Mouse (Mus musculus): ENCODE data around the gene Zfp454.

Gene Zfp454

DNA sequence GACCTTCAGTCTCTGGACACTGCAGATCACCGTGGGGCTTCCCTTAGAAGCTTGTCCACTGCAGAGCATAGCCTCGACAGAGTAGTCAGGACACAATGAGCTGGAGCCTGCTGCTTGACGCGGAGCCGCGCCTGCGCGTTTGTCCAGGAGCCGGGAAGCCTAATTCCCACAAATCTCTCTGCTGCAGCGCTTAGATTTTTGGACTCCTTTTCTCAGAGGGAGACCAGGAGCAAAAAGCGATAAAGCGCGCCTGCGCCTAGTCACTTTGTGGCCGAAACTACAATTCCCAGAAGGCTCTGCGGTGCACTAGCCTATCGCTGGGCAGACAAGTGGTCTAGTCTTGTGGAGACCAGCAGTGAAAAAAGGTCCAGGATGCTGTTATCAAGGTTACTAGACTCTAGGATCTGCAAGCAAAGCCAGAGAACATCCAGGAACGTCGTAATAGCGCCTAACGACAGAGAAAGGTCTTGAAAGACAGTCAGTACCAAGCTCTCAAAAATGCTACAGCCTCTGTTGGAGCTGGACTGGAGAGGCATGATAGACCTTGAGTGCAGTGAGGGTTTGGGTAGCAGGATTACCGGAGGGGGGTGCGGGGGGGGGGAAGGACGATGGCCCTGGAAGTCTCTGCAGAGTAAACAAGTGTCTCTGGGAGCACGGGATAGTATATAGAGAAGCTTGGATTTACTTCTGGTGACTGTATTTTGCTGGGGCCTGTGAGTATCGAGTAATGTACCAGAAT is at the start of gene Zfp454:
Gene Zfp454 (minus strand): TSS at position 262 of the 739 bp plus-strand sequence.
- peak; percentile 89 for DNase-seq (ENCODE audit: inconsistent ontology term)

DNA sequence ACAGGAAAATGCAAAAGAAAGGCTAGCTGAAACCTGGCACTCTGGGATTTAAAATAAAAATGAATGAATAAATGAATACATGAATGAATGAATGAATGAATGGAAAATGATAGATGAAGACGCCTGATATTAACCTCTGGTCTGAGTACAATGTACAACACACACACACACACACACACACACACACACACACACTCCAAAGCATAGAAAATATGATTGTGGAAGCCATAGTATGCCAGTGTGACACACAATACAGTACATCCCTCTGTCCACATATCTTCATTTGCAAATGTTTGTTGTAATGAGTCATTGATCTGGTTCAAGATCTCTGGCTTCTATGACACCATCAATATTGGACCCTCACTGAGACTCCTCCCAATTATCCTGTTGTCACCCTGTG is 44.6 kb upstream of the Zfp454 start:
- no peak for DNase-seq (ENCODE audit: inconsistent ontology term)

DNA sequence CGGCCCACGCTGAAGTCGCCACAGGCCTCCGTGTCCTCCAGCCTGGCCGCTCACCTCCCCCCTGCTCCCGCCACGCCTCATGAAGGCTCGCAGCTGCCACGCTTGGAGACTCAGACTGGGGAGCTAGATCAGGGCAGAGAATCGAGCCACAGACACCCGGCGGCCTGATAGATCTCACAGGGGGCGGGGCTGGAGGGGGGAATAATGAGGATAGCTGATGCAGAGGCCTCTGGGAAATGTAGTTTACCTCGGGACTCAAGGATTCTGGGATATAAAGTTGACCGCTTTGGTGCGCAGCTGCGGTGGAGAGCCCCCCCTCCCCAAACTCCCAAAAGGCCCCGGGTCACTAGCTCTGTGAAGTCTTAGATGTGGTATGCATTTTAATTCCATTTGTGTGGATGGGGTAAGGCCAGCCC is 44.0 kb upstream of the Zfp454 start, which contains the start of gene Zfp354b:
Gene Zfp354b (minus strand): TSS at position 183 of the 416 bp plus-strand sequence.
- DNase-seq (ENCODE audit: inconsistent ontology term), result peak; percentile 97

DNA sequence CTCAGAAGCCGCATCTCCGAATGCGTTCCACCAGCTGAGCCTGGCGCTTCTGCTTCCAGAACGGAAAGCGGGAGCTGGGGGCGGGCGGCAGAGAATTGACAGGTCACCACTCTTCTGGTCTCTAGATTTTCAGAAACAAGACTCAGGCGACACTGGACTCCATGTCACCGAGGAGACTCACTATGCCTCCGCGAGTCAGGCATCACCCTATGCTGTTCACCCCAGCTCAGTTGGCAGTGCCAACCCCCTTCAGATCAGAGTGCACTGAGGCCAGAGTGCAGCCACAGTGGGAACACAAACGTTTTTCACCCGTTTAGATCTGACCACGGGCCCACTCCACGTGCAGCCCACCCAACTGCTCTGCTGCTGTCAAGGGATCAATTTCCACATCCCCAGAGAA is 43.6 kb upstream of the Zfp454 start:
- DNase-seq (ENCODE audit: inconsistent ontology term), result no peak

DNA sequence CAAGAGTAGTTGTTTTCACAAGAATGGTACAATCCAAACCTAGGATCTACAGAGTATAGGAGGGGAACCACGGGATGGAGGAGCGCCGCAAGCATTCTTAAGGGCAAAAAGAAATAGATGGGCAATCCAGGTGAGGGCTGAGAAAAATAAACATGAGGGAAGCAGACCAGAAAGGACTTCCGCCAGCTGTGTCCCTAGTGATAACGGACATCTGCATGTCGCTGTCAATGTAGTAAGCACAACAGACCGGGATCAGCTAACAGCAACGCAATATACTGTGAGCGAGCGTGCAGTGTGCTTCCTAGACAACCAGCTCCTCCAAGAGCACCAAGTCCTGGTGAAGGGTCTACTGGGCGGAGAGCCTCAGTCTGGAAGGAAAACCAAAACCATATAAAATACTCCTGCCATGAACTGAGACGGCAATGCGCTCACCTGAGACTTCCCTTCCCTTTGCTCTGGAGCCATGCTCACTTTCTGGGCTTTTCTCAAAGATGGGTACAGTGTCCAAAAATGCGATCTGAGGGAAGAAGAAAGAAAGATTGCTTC is 43.1 kb upstream of the Zfp454 start:
- no peak for DNase-seq (ENCODE audit: inconsistent ontology term)

DNA sequence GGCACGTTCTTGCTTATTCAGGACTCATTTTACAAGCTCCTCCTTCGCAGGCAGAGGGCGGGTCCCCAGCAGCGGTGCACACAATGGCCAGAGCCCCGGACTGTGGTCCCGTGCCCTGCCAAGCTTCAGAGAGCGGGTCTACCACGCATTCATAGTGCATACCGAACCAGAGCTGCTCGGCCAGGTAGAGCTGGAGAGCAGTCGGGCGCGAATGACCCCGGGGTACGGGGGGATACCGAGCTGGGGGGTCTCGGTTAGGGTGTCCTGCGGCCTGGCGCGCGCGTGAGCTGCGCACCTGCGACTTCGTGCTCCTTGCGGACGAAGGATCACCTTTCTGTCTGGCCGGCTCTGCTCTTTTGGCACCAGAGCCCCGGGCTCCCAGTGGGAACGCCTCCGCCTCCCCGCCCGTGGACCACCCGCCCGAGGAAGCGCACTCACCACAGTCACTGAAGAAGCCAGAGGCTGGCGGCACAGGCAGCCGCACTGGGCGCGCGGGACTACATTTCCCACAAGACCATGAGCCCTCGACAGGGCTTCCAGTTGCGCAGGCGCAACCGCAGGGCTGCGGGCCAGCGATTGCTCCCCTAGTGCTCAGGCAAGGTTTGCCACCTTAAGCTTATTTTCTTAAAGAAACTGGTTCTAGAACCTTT is 28.3 kb upstream of the Zfp454 start, which contains the start of gene Zfp2:
Gene Zfp2 (minus strand): TSS at position 495 of the 650 bp plus-strand sequence.
- peak; percentile 90 for DNase-seq (ENCODE audit: inconsistent ontology term)

DNA sequence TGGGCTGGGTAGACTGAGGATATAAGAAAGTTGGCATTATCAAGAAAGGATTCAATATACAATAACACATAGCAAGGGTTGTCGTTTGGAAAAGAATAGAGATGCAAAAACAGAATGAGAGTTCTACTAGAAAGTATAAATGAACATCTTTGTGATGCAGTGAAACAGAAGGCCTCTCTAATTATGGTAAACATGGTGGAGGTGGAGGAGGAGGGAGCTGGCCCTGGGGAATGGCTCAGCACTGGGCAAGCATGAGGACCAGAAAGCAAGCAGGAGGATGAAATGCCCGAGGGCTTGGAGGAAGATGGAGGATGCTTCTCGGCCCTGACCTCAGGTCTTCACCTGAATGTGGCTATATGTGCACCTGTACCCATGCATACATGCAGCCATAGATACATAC is 27.0 kb upstream of the Zfp454 start:
- no peak for DNase-seq (ENCODE audit: inconsistent ontology term)

DNA sequence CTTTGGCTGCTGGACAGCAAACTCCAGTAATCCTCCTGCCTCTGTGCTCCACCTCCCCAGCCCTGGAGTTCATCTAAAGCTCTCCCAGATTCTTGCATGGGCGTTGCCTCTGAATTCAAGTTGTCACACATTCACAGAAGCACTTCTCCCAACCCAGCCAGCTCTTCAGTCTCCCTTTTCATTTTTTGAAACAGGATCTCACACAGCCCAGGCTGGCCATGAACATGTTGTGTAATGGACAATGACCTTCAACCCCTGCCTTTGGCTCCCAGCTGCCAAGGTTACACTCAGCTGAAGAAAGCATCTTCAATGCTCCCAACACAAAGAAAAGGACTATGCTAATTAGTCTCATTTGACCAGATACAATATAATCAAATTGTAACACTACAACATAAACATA is 25.9 kb upstream of the Zfp454 start:
- no peak for DNase-seq (ENCODE audit: inconsistent ontology term)

DNA sequence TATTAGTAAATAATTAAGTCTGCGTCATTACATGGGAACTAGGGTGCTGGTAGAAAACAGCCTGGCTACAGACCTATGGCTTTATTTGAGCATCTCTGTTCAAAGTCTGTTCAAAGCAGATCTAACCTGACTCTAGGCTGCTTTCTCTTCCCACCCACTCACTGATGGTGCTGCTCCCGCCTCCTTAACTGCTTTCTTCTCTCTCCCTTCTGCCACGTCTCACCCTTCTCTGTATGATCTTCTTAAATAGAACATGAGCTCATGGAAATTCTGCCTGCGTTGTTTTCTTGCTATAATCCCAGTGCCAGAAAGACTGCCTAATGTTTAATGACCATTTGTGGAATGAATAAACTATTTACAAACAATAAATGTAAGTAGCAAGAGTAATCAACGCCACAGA is 20.7 kb upstream of the Zfp454 start:
- DNase-seq (ENCODE audit: inconsistent ontology term), result no peak

DNA sequence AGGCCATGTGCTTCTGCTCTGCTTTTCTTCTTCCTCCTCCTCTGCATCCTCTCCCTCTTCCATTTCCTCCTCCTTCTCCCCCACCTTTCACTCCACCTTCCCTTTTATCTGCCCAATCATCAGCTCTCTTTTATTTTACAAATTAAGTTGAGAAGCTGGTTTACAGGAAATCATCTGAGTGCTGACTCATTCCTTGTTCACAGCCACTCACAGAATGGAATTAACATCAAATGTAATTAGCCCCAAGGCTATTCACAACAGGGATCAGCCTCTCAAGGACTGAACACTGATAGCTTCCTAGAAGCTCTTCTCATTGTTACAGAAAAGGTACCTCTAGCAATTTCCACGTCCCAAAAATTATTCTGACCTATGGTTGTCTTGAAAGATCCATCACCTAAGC is 9.9 kb upstream of the Zfp454 start:
- DNase-seq (ENCODE audit: inconsistent ontology term), result no peak

DNA sequence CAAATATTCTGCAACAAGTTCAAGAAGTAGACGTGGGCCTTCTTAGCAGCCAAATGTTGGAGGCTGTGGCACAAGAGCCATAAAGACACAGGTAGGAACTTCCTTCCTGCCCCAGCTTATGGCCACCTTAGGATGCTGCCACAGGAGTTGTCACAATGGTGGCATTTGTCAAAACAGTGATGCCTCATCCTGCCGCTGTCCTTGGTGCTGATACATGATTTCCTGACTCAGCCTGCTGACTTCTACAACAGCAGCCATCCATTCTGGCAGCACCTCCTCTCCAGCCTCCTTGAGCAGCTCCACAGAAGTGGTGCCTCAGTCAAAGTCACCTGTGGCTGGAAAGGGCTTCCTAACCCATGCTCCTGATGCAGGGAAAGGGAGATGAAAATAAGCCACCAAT is 5.0 kb upstream of the Zfp454 start:
- no peak for DNase-seq (ENCODE audit: inconsistent ontology term)

DNA sequence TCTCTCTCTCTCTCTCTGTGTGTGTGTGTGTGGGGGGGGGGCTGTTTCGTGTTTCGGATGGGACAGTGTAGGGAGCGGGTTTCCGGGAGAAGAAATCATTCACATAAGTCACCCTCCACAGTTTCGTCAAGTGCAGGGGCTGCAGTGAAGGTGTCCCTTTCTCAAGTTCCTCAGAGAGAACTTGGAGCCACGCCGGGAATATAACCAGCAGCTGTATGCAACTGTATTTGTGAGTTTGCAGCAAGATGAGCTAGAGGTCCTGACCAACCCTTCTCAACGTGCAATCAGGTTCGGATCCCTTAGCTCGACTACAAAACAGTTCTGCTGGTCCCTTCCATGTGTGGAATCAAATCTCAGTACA is 538 bp downstream of the Zfp454 start:
- DNase-seq (ENCODE audit: inconsistent ontology term), result no peak

DNA sequence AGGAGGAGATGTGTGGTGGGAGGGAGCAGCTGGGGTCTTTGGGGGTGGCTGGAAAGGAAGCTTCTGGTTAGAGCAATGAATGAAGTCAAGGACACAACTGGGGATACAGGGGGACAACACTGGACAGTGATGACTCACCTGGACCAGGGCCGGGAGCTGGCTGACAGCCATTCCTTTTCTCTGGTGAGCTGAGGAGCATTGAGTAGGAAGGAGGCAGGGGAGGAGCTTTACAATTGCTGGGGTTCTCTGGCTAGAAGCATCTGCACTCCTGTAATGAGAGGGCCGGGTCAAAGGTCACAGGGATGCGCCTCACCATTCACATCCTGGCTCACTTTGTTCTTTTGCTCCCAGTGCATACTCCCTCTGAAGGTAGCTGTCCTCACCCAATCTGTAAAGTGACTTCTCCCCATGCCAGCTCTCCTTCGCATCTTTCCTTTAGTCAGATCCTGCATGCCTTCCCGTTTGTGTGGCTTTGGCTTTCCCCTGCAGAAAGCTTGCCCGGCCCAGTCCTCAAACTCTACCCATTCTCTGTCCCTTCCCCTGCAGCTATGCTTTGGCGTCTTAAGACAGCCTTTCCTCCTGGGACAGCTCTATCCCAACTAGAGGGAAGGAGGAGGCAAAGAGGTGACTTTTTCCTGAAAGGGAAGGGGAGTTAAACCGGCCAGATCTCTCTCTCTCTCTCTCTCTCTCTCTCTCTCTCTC is 1.1 kb downstream of the Zfp454 start:
- DNase-seq (ENCODE audit: inconsistent ontology term), result peak; percentile 32

DNA sequence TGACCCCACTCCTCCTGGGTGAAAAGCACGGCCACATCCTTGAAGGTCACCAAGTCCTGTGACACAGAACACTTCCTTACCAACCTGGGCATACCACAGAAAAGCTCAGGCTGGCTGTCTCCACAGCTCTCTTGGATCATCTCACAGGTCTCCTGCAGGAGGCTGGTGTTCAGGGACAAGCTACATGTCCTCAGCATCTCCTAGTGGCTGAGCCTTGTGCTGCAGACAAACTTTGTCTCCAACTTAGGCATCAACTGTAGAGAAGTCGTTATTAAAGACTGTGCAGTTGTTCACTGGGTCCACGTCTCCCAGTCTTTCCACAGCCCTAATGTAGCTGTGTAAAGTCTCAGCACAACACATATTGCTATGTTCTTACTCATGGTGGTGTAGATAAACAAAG is 3.7 kb downstream of the Zfp454 start:
- no peak for DNase-seq (ENCODE audit: inconsistent ontology term)

DNA sequence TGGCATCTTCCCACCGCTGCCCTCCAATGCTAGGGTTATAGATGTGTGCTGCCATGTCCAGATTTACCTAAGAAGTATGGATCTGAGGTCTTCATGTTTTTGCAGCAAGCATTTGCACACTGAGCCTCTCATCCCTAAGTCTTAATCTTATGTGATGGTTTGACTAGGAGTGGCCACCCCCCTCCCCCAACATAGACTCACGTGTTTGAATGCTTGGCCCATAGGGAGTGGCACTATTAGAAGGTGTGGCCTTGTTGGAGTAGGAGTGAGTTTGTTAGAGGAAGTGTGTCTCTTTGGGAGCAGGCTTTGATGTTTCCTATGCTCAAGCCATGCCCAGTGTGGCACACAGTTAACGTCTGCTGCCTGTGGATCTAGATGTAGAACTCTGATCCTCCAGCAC is 8.8 kb downstream of the Zfp454 start:
- no peak for DNase-seq (ENCODE audit: inconsistent ontology term)

DNA sequence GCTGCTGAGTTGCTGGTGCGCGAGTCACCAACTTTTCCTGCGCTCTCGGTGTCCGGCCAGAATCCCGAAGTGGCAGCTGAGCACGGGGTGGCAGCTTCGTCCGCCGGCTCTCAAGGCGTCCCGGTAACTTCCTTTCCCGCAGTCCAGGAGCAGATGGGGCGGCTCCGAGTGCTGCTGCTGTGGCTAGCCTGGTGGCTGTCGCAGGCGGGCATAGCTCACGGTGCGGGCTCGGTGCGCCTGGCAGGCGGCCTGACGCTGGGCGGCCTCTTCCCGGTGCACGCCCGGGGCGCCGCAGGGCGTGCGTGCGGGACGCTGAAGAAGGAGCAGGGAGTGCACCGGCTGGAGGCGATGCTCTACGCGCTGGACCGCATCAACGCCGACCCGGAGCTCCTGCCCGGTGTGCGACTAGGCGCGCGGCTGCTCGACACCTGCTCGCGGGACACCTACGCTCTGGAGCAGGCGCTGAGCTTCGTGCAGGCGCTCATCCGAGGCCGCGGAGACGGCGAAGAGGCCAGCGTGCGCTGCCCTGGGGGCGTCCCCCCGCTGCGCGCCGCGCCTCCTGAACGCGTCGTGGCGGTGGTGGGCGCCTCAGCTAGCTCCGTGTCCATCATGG is 36.4 kb downstream of the Zfp454 start:
- DNase-seq (ENCODE audit: inconsistent ontology term), result peak; percentile 40

DNA sequence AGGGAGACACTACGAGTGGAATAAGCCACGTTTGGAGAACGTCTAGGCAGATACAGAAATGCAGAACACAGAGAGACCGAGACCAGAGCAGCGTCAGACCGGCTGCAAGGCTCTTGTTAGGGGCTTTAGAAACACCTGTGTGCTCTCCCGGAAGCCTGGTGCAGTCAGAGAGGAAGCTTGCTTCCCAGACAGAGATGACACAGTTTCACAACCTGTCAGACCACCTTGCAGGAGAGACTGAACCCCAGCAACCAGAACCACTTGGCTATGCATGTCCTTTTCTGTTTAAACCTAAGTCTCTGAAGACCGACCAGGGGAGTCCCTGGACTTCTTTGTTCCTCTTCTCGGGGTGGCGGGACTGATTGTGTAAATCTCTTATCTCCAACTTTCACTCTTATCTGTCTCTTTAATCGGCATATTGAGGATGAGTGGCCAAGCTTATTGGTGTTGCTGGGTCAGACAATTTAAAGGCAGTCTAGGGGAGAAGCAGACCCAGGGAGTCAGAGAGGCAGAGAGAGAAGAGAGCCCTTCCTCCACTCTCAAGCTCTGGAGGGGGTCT is 37.2 kb downstream of the Zfp454 start, which contains the start of gene Grm6:
Gene Grm6 (plus strand): TSS at position 509 of the 559 bp plus-strand sequence.
- peak; percentile 14 for DNase-seq (ENCODE audit: inconsistent ontology term)

DNA sequence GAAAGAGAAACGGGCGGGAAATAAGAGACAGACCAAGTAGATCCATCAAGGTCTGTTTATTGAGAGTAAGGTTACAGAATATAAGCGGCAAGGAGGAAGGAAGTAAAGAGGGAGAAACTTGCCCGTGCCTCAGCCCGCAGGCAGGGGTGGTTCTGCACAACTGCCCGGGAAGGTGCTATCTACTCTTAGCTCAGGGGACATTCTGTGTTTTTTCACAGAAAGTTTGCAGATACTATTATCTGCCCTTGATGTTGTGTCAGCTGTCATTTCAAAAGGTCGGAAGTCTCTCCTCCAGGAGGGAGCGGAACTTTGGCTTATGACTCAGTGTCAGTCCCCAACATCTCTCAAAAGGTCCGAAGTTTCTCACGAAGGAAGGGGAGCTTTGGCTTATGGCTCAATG is 38.1 kb downstream of the Zfp454 start:
- DNase-seq (ENCODE audit: inconsistent ontology term), result no peak

DNA sequence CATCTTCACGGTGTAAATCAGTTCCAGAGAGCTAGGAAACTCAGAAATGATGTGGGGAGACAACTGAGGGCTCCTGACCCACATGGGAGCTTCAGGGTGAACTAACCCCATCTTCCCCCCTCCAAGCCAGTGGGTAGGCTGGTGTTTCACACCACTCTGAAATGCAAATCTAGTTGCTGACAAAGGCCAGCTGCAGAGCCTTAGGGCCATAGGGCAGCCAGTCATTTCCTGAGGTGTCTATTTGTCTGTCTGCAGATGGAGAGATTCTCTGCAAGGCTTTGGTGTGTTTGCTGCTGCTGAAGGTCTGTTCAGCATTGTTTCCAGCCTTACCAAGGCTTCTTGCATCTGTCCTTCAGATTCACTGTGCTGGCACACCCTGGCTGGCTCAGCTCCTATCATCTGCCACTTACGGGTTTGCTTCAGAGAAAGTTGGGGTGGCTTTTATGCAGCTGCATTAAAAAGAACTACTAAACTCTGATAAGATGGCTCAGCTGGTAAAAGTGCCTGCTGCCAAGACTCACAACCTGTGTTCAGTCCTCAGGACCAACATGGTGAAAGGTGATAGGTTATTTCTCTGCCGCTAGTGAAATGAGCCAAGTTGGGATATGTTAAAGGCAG is 38.8 kb downstream of the Zfp454 start:
- DNase-seq (ENCODE audit: inconsistent ontology term), result no peak

DNA sequence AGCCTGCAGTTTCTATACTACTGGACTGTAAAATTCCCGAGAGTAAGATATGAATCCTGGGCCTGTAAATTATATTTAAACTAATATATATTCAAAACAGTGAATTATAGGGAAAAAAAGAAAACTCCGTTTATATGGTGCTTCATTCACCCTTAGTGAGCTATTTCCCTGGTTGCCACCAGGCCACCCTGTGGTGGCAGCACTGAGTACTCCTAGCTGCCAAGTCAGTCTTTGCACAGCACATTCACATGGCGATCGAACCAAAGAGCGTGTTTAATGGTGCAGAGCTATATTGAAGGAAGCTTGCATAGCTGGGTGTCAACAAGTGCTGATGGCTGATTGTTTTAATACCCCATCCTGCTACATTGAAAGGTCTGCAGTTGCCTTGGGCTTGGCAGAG is 40.4 kb downstream of the Zfp454 start:
- DNase-seq (ENCODE audit: inconsistent ontology term), result no peak

DNA sequence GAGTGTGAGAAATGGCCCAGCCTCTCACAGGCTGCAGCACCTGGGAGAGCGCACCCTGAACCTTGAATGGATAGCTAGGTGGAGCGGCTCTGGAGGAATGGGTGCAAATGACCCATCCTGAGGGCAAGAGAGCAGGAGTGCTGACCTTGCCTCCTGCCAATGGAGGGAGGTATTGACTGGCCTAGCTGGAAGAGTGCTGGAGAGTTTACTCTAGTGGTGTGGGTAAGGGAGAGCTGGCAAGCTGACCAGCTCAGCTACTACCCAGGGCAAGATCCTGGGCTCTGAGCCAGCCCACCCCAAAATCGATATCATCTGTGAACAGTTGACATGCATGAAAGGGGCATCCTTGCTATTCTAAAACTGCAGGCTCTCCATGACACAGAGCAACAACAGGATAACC is 41.5 kb downstream of the Zfp454 start:
- DNase-seq (ENCODE audit: inconsistent ontology term), result no peak

Measured in Muller cell, postnatal 12 days (primary cell).